Mouse (Mus musculus) megakaryocyte, embryonic 14.5 days (primary cell): ENCODE data around the gene Zfp710. TPM values are rescaled to one million over a fixed set of nuclear protein-coding genes. Genes with fewer than 3 reads are reported as not detected.

Experiments
- H3K27me3 ChIP-seq: replicated peaks from 2 replicates; pipeline ENCODE3; 2012; ENCODE audit warnings: inconsistent platforms
- H3K36me3 ChIP-seq: replicated peaks from 2 replicates; pipeline ENCODE3; 2012; ENCODE audit warnings: low read length, inconsistent platforms, mixed read lengths
- H3K4me1 ChIP-seq: 2 replicates; pipeline ENCODE4 v1.6.1; 2012; ENCODE audit warnings: inconsistent platforms
- H3K4me3 ChIP-seq: replicated peaks from 2 replicates; pipeline ENCODE3; 2012; ENCODE audit warnings: moderate library complexity, mild to moderate bottlenecking, inconsistent platforms
- H3K9me3 ChIP-seq: 2 replicates; pipeline ENCODE4 v1.6.1; 2012; ENCODE audit warnings: inconsistent platforms
- FLI1 ChIP-seq: IDR thresholded peaks from 2 replicates; pipeline ENCODE4 v1.6.1; 2012; ENCODE audit warnings: low read length, inconsistent platforms, mixed read lengths
- GATA1 ChIP-seq: IDR thresholded peaks from 3 replicates; pipeline ENCODE4 v1.6.1; 2012; ENCODE audit warnings: mixed read lengths, low read length, inconsistent platforms, borderline replicate concordance
- polyA plus RNA-seq: library from polyadenylated mRNA; stranded (reverse); fragments of >175 nt; gene quantifications from 2 replicates; pipeline ENCODE4 v1.2.3, GENCODE M21; 2012; ENCODE audit warnings: low replicate concordance; ENCODE audit not compliant: insufficient read depth

Gene Zfp710
- polyA plus RNA-seq, 1 experiment: 55.0 TPM

GRCm38 (mm10) chr7:80063902-80064736, 39.5 kb downstream of the Zfp710 start:
- Histone ChIP-seq H3K4me3 (peak overlapping the region; percentile 79), H3K4me1 (peaks cover 98% of the 10 kb centered on the region)

GRCm38 (mm10) chr7:80065250-80065649, 40.6 kb downstream of the Zfp710 start:
- peak overlapping the region; percentile 70 for H3K4me3 ChIP-seq
- no peaks in the 10 kb centered on the region for H3K9me3 ChIP-seq
- TF ChIP-seq FLI1 (no peak), GATA1 (no peak)
- H3K27me3 ChIP-seq: no peaks in the 10 kb centered on the region
- H3K36me3 ChIP-seq: peaks cover 55% of the 10 kb centered on the region
- peaks cover 98% of the 10 kb centered on the region for H3K4me1 ChIP-seq

More at GRCm38 (mm10) chr7:80063902-80064736, 39.5 kb downstream of the Zfp710 start:
- no peaks in the 10 kb centered on the region for H3K27me3 ChIP-seq
- peaks cover 57% of the 10 kb centered on the region for H3K36me3 ChIP-seq
- no peaks in the 10 kb centered on the region for H3K9me3 ChIP-seq
- TF ChIP-seq GATA1 (no peak), FLI1 (no peak)

- Histone ChIP-seq H3K27me3 (no peaks in the 10 kb centered on the region), H3K4me1 (peaks cover 98% of the 10 kb centered on the region), H3K36me3 (peaks cover 56% of the 10 kb centered on the region), H3K9me3 (no peaks in the 10 kb centered on the region), H3K4me3 (no peak overlapping the region)
- no peak for TF ChIP-seq FLI1
- no peak for TF ChIP-seq GATA1
Measured at GRCm38 (mm10) chr7:80066675-80067455, 42.3 kb downstream of the Zfp710 start.

- Histone ChIP-seq H3K9me3 (no peaks in the 10 kb centered on the region), H3K27me3 (no peaks in the 10 kb centered on the region), H3K36me3 (peaks cover 56% of the 10 kb centered on the region), H3K4me1 (peaks cover 98% of the 10 kb centered on the region), H3K4me3 (no peak overlapping the region)
- TF ChIP-seq FLI1: no peak
- no peak for TF ChIP-seq GATA1
Measured at GRCm38 (mm10) chr7:80068341-80068740, 43.7 kb downstream of the Zfp710 start.

- Histone ChIP-seq H3K36me3 (peaks cover 59% of the 10 kb centered on the region), H3K9me3 (no peaks in the 10 kb centered on the region), H3K4me3 (peak overlapping the region; percentile 78), H3K27me3 (no peaks in the 10 kb centered on the region), H3K4me1 (peaks cover 98% of the 10 kb centered on the region)
- no peak for TF ChIP-seq FLI1
- TF ChIP-seq GATA1: no peak
Measured at GRCm38 (mm10) chr7:80069615-80070327, 45.2 kb downstream of the Zfp710 start.

GRCm38 (mm10) chr7:80071209-80071608, 46.6 kb downstream of the Zfp710 start:
- no peaks in the 10 kb centered on the region for H3K27me3 ChIP-seq
- H3K9me3 ChIP-seq: no peaks in the 10 kb centered on the region
- peaks cover 49% of the 10 kb centered on the region for H3K36me3 ChIP-seq
- no peak for TF ChIP-seq FLI1
- TF ChIP-seq GATA1: no peak
- H3K4me1 ChIP-seq: peaks cover 98% of the 10 kb centered on the region
- no peak overlapping the region for H3K4me3 ChIP-seq

GRCm38 (mm10) chr7:80072297-80072696, 47.7 kb downstream of the Zfp710 start:
- H3K4me3 ChIP-seq: no peak overlapping the region
- peaks cover 42% of the 10 kb centered on the region for H3K36me3 ChIP-seq
- H3K27me3 ChIP-seq: no peaks in the 10 kb centered on the region
- no peak for TF ChIP-seq GATA1
- no peak for TF ChIP-seq FLI1
- no peaks in the 10 kb centered on the region for H3K9me3 ChIP-seq
- peaks cover 98% of the 10 kb centered on the region for H3K4me1 ChIP-seq

- H3K4me3 ChIP-seq: no peak overlapping the region
- H3K4me1 ChIP-seq: peaks cover 100% of the 10 kb centered on the region
- no peaks in the 10 kb centered on the region for H3K9me3 ChIP-seq
- H3K36me3 ChIP-seq: peaks cover 36% of the 10 kb centered on the region
- TF ChIP-seq FLI1 (no peak), GATA1 (no peak)
- H3K27me3 ChIP-seq: no peaks in the 10 kb centered on the region
Measured at GRCm38 (mm10) chr7:80073506-80073905, 48.9 kb downstream of the Zfp710 start.

- H3K27me3 ChIP-seq: no peaks in the 10 kb centered on the region
- H3K9me3 ChIP-seq: no peaks in the 10 kb centered on the region
- H3K4me3 ChIP-seq: peak overlapping the region; percentile 84
- H3K4me1 ChIP-seq: peaks cover 100% of the 10 kb centered on the region
- TF ChIP-seq GATA1 (no peak), FLI1 (no peak)
- peaks cover 28% of the 10 kb centered on the region for H3K36me3 ChIP-seq
Measured at GRCm38 (mm10) chr7:80074921-80075441, 50.4 kb downstream of the Zfp710 start.
